8 mouse cellular contexts compared by ENCODE assay signal in genomic region chr8:95001655-95002054, GRCm38 (mm10). TPM values are rescaled to one million over a fixed set of nuclear protein-coding genes. Genes with fewer than 3 reads are reported as not detected.
DNase-seq lines count a peak whose midpoint lies in the region; ATAC-seq and TF ChIP-seq lines count a peak whose summit lies in the region.

No protein-coding gene starts in this region.

- no peak for TF ChIP-seq POLR2A in cortical plate, adult 2 months (IDR thresholded peaks at IDR 0.05; ENCODE audit: extremely low read depth, insufficient read depth, low read length)

- TF ChIP-seq CTCF in cortical plate, adult 2 months (IDR thresholded peaks at IDR 0.05; ENCODE audit: extremely low read depth, insufficient read depth, low read length): peak; percentile 97

- no peaks in the 10 kb centered on the region; the same call in 1 of the 2 replicates for H3K4me1 ChIP-seq in cortical plate, adult 2 months (ENCODE audit: control insufficient read depth, insufficient read depth, low read length)

- intact Hi-C loops in left cerebral cortex, postnatal 14 days (cut with DNase I): loop anchor here (1.0 to 5.0 kb wide), 2 partner anchors 51 to 129 kb away; no protein-coding TSS in a partner anchor

- no peak overlapping the region for H3K4me3 ChIP-seq in cortical plate, adult 2 months (ENCODE audit: insufficient read depth, low read length)

- DNase-seq in layer of hippocampus, adult 11-12 months (ENCODE audit: low spot score): peak; percentile 83
- DNase-seq in layer of hippocampus, adult 9-10 months (ENCODE audit: low spot score): no peak
- peak; percentile 73 for DNase-seq in gastrocnemius, postnatal 25 days
- DNase-seq in left cerebral cortex, postnatal 14 days (ENCODE audit: low spot score in 2 of 2): peak; percentile 80 to 82
- DNase-seq in mesoderm, embryonic 11.5 days (ENCODE audit: low read depth, low spot score): peak; percentile 89
- peak; percentile 40 to 50 for DNase-seq in right cerebral cortex, postnatal 36 days (ENCODE audit: low spot score in 2 of 2)

- peak; percentile 65 for ATAC-seq in inflammation-experienced regulatory T-cells, adult 6 months

- H3K27ac ChIP-seq in cortical plate, adult 2 months (ENCODE audit: insufficient read depth, low read length): no peak overlapping the region

RNA-seq across cellular contexts. Expression of gene Adgrg3, which starts 15.8 kb away (rescaled TPM):
- polyA plus RNA-seq in cortical plate, adult 2 months (2012; rRNA removed): 0.30 and 0.40 TPM in 2 replicates
- under 1 TPM; 0.41 to 0.86 TPM for total RNA-seq in gastrocnemius, postnatal 25 days (2021)
- polyA plus RNA-seq in inflammation-experienced regulatory T-cells, adult 6 months (2017; shearing (Covaris generic)): under 1 TPM in 2 of 3 experiments, not detected in 1; 0.24 to 0.26 TPM
- under 1 TPM; 0.68 to 0.89 TPM for total RNA-seq in left cerebral cortex, postnatal 14 days (2021)

RNA-seq across cellular contexts. Expression of gene Adgrg1, which starts 27.1 kb away (rescaled TPM):
- 63.4 and 63.8 TPM in 2 replicates for polyA plus RNA-seq in cortical plate, adult 2 months (2012; rRNA removed)
- total RNA-seq in gastrocnemius, postnatal 25 days (2021): 10 to 100 TPM; 16.7 to 22.6 TPM
- 1 to 10 TPM in 2 of 3 experiments, under 1 TPM in 1; 0.52 to 5.5 (median 4.5) TPM for polyA plus RNA-seq in inflammation-experienced regulatory T-cells, adult 6 months (2017; shearing (Covaris generic))
- 100 to 1,000 TPM in 1 of 2 experiments, 10 to 100 TPM in 1; 93.3 to 110 TPM for total RNA-seq in left cerebral cortex, postnatal 14 days (2021)

RNA-seq across cellular contexts. Expression of gene Drc7, which starts 53.2 kb away (rescaled TPM):
- 0.93 and 2.2 TPM in 2 replicates for polyA plus RNA-seq in cortical plate, adult 2 months (2012; rRNA removed)
- total RNA-seq in gastrocnemius, postnatal 25 days (2021): not detected
- polyA plus RNA-seq in inflammation-experienced regulatory T-cells, adult 6 months (2017; shearing (Covaris generic)): not detected
- 1 to 10 TPM; 1.3 to 2.1 TPM for total RNA-seq in left cerebral cortex, postnatal 14 days (2021)

Comparison
In these comparisons a context has a peak if more than half of its experiments do, and no peak if none do; other contexts are left out.
1. RNA of gene Adgrg1, which starts 27.1 kb away (total RNA-seq): 93.3 to 110 TPM in left cerebral cortex, postnatal 14 days; 16.7 to 22.6 TPM in gastrocnemius, postnatal 25 days; every median in the first group is over 4 times any median in the second.